Mouse (Mus musculus) thymus, postnatal 14 days (tissue): ENCODE measurements at regions not wholly inside any gene's neighbourhood (a gene's known extent, or its start where the extent isn't known, plus 50 kb on each side); places are given as distances from the start of the nearest gene placed in this dataset.

Source experiments
- DNase-seq: peaks from one replicate; pipeline ENCODE4 v3.0.0; 2021

DNA sequence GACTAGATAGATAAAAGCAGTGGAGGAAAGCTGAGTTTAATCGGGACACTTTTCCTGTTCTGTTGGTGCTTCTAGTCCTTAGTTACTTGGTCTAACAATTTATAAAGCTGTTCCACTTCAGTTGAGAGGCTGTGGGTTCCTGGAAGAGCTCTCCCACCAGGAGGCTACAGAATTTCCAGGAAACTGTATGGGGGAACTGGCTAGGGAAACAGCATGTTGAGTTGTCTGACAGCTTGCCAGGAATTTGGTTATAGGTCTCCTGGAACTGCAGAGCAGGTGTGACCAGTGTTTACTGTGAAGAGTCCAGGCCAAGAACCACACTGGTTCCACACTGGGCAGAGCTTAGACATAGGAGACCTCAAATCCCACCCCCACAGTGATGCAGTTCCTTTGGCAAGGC is 65.0 kb upstream of the Pik3cg start:
- no peak for DNase-seq

DNA sequence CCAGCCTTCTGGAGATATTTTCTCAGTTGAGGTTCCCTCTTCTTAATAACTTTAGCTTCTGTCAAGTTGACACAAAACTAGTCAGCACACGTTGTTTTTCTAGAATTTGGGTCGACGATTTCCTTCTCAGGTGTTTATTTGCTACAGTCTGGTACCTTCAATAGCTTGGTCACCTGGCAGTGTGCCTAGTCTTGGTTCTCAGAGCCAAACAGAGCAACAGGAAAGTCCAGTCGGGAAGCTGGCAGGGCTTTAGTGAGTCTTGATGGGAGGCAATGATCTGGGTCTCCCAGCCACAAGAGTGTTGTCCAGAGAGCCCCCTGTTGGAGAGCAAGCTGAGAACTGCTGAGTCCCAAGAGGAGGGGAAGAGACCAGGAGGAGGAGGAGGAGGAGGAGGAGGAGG is 71.4 kb upstream of the Pik3cg start:
- DNase-seq, result no peak

DNA sequence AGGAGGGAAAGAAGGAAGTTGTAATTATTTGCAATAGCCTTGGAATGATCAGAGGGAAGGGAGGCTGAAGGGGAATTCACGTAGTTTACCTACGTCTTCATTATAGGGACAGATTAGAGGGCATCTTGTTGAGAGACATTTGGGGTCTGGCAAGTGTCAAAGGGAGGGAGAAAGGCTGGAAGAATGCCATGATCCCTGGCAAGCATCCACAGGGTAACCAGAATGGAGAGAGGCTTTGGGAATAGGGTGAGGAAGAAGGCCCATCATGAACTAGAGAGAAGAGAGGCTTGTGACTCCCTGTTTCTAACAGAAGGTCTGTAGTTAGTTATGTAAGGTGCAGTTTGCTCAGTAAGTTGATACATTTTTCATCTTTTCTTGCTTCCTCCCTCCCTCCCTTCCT is 71.8 kb upstream of the Pik3cg start:
- DNase-seq, result no peak

DNA sequence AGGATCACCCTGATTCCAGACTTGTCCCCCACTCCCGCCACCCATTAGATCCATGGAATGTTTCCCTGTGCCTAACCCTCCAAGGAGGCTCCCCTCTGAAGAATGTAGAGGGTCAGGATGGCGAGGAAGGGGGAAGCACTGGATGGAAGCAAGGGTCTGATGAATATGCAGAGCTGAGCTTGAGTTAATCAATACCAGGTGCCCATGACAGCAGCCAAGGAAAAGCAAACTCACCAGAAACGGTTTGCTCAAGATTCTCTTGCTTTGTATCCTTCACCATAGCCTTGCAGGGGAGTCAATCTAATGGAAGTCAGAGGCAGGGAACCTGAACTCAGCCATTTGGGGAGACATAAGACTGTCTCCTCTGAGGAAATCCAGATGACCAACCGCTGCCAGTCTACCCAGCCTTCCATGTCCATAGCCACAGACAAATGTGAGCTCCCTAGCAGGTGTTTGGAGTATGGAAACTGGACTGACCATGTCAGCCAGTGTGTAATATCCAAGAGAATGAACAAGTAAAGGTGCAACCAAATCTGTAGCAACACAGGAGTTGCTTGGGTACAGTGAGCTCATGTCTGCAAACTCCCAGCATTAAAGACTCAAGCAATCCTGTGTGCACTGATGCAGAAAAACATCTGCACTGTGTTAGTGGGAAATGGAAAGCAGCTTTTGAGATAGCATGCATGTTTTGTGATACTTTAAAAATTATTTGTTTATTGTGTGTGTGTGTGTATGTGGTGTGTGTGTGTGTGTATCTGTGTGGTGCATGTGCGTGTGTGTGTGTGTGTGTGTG is 74.1 kb upstream of the Pik3cg start:
- DNase-seq, result no peak

DNA sequence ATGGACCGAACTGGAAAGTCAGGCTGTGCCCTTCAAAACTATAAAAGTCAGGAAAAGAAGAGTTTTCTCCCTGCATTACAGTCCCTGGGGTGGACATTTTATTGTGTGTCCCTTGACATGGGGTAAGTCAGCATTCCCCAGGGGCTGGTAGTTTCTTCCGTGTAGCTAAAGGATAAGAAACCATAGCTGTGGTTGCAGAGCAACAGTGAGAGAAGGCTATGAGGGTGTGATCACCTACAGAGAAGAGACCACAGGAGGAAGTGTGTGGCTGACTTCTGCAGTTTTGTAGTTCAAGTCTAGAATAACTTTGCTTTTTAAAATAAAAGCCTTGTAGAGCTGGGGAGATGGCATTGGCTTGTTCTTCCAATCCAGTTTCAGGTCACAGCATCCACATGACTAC is 76.6 kb upstream of the Pik3cg start:
- no peak for DNase-seq

DNA sequence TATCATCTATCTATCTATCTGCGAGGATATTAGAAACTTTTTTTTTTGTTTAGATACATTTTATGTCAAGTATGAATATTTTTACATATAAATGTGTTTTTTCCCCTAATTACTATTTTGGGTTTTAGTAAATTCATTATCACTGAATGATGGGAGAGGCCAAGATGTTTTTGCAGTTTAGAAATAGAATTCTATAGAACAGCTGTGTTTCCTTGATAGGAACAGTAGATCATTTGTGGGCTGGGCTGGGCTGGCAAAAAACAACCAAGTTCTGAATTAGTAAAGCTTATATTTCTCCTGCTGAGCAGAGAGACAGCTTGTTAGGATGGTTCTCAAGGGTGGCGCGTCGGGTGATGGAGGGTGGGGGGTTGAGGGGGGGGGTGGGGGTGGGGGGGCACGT is 78.2 kb upstream of the Pik3cg start:
- no peak for DNase-seq

DNA sequence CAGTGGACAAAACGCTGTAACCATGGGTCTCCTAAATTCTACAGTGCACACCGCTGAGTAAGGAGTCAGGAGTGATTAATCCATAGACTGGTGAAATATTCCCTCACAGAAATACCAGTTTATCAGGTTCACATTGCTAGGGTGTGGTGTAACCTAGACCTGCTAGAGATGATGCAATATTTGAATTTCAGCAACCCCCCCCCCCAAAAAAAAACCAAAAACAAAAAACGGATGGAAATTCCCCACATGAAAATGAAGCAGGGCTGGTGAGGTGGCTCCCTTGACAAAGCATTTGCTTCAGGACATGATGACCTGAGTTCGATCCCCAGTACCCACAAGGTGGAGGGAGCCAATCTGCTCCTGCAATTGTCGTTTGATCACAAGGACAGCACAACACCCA is 82.7 kb upstream of the Pik3cg start:
- no peak for DNase-seq

DNA sequence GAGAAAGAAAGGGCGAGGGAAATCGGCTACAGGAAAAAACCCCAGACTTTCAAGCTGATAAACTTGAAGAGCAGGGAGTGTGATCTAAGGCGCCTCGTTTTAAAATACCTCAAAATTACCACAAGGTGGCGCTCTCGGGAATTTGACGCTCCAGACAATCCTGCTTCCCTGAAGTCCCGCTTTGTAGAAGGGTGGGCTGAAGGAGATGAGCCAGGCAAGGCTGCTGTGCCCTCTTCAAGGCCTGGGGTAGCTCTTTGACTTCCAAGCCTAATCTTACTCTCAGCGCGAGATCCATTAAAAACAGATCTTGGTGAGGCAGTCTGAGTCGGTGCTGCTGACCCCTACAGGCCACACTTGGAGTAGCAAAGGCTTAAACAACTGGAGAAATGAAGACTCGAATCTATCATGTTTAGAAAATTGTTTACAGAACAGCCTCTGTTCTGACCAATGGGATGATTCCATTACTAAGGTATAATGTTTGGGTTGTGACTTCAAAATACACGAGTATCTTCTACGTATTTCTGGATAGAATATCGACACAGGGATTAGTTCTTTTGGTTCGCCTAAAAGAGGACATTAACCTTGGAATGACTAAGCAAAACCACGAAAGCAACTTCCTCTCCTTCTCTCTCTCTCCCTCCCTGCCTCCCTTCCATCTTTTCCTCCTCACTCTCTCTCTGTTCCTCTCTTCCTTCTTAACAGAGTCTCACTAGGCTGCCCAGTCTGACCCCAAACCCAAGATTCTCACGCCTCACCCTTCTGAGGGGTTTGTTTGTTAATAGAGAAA is 83.7 kb upstream of the Pik3cg start:
- DNase-seq, result peak; percentile 68

DNA sequence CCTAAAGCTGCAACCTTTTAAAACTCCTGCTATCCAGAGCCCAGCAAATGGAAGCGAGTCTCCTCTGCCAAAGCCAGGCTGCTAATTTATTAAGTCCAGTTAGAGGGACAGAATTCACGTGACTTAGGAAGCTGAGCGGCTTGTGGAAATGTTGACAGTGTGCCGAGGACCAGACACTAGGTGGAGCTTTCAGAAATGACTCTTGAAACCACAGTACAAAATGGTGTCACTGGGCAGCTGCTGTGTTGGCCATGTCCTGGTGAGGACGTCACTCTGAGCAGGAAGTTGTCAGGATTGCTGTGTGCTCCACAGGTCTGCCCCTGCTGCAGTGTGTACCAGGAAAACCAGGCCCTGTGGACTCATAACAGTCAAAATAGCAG is 84.3 kb upstream of the Pik3cg start:
- peak; percentile 12 for DNase-seq

DNA sequence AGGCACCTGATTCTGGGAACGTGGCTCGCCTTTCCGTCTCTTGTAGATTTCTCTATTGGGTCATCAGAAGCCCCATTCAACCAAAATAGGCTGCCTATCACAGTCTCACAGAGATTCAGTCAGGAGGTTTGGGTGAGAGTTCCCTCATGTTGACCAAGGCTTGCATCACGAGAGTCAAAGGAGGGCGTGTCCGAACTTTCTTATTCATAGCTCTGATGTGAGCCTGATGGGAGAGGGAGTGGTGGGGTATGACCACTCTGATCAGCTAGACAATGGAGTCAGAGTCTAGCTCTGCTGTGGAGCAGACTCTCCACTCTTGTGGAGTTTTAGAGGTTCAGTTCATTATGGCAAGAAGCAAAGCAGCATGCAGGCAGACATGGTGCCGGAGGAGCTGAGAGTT is 81.1 kb upstream of the Ccdc71l start:
- DNase-seq, result no peak

DNA sequence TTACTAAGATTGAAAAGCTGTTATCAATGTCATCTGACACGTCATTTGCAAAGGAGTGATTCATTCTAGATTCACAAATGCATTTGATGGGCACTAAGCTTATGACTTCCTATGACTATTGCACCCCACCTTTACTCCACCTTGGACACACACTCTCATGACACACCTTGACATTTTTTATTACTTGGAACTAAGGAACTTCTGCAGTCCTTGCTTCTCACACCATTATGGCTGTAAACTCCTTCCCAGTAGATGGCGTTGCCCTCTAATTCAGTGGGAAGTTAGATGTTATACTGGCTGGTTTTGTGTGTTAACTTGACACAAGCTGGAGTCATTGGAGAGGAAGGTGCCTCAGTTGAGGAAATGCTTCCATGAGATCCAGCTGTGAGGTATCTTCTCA is 78.8 kb upstream of the Ccdc71l start:
- no peak for DNase-seq

DNA sequence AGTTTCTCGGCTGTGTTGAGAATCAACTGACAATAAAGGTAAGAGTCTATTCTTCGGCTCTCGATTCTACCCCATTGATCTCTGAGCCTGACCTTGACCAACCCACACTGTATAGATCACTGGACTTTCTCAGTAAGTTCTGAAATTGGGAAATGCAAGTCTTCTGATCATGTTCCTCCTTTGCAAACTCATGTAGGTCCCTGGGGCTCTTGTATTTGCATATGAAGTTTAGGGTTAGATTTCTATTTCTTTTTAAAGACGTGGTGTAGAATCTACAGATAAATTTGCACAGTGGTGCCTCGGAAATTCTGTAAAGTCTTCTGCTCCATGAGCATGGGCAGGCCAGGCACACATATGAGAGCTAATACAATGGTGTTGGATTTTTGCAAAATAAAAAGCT is 72.8 kb upstream of the Ccdc71l start:
- DNase-seq, result no peak

DNA sequence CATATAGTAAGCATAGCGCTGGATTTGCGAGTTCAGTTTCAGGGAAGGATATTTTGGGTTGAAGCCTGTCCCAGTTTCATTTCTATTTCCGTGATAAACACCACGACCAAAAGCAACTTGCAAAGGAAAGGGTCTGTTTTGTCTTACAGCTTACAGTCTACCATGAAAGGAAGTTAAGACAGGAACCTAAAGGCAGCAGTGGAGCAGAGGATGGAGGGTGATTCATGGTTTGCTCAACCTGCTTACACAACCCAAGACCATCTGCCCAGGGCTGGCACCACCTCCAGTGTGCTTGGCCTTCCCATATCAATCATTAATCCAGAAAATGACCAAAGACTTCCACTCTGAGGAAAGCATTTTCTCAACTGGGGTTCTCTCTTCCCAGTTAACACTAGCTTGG is 72.2 kb upstream of the Ccdc71l start:
- no peak for DNase-seq

DNA sequence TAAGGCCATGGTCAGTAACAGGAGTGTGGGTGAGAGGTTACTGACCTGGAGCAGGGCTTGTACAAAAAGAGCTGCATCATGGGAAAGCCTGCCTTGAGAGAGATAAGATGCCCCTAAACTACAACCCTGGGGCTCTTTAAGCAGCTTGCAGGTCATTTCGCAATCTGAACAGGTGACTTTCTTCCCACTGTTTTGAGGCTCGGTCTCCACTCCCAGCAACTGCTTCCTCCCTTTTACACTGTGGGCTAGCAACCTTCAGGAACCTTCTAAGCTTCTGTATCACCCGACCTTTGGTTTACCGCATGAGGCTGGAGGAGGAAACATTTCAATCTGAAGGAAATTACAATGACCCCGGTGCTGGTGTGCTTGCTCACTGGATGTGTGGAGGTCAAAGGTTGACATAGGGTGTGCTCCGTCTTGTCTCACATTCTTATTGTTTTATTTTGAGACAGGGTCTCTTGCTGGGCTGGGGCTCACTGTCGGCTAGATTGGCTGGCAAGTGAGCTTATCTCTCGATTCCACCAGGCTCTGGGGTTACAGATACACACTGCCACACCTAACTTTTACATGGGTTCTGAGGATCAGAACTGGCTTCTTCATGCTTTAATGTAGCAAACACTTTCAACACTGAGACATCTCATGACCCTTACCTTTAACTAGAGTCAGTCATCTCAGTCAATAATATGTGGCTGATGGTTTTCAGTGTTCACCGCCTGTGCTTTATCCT is 71.1 kb upstream of the Ccdc71l start:
- no peak for DNase-seq

DNA sequence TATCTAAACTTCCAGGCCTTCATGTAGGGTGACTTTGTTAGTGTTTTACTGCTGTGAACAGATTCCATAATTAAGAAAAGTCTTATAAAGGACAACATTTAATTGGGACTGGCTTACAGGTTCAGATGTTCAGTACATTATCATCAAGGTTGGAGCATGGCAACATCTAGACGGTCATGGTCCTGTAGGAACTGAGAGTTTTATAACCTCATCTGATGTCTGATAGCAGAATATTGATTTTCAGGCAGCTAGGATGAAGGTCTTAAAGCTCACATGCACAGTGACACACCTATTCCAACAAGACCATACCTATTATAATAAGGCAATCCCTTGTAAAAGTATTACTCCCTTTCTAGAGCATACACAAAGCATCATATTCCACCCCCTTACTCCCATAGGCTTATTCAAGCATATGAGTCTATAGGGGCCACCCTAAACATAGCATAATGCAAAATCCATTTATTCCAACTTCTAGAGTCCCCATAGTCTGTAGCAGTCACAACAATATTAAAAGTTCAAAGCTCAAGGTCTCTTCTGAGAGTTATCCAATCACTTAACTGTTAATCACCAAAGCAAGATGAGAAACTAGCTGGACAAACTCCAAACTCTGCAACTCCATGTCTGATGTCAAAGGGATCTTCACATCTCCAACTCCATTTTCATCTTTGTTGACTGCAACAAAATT is 63.3 kb upstream of the Ccdc71l start:
- no peak for DNase-seq
